Mouse (Mus musculus): ENCODE measurements around the gene Hic2. TPM values are rescaled to one million over a fixed set of nuclear protein-coding genes. Genes with fewer than 3 reads are reported as not detected.

Gene Hic2
- polyA plus RNA-seq (2012; rRNA removed) = 1.5 and 1.9 TPM in 2 replicates

GRCm38 (mm10) chr16:17232794-17233701 lies at the start of gene Hic2:
Gene Hic2, plus strand, starts transcription at chr16:17233572.

GRCm38 (mm10) chr16:17202549-17202948 lies 30.8 kb upstream of the Hic2 start, which contains the start of gene Ube2l3:
Gene Ube2l3, minus strand, starts transcription at chr16:17202649.

GRCm38 (mm10) chr16:17208389-17209361 lies 24.7 kb upstream of the Hic2 start, which contains the start of gene Rimbp3:
Gene Rimbp3, plus strand, starts transcription at chr16:17208603.

GRCm38 (mm10) chr16:17275721-17276120 lies 42.3 kb downstream of the Hic2 start, which contains the start of gene Tmem191c:
Gene Tmem191c, plus strand, starts transcription at chr16:17276077.

Other genes with a start within 250 kb of the Hic2 start
- 0.44 and 0.48 TPM in 2 replicates for gene Ypel1, start 163.9 kb upstream of the Hic2 start, polyA plus RNA-seq (2012; rRNA removed)
- 32.1 and 32.4 TPM in 2 replicates for gene Ppil2, start 122.3 kb upstream of the Hic2 start, polyA plus RNA-seq (2012; rRNA removed)
- 9.0 TPM in 2 replicates for gene 2610318N02Rik, start 108.4 kb upstream of the Hic2 start, polyA plus RNA-seq (2012; rRNA removed)
- 23.5 and 25.2 TPM in 2 replicates for gene Sdf2l1, start 101.2 kb upstream of the Hic2 start, polyA plus RNA-seq (2012; rRNA removed)
- 4.9 TPM in 2 replicates for gene Ydjc, start 89.0 kb upstream of the Hic2 start, polyA plus RNA-seq (2012; rRNA removed)
- 0.60 and 0.75 TPM in 2 replicates for gene Ccdc116, start 86.3 kb upstream of the Hic2 start, polyA plus RNA-seq (2012; rRNA removed)
- 43.2 and 49.9 TPM in 2 replicates for gene Ube2l3, start 30.9 kb upstream of the Hic2 start, polyA plus RNA-seq (2012; rRNA removed)
- 0.02 TPM in 2 replicates for gene Rimbp3, start 25.0 kb upstream of the Hic2 start, polyA plus RNA-seq (2012; rRNA removed)
- 3.2 TPM in 2 replicates for gene Tmem191c, start 42.5 kb downstream of the Hic2 start, polyA plus RNA-seq (2012; rRNA removed)
- gene Serpind1, start 97.8 kb downstream of the Hic2 start, polyA plus RNA-seq (2012; rRNA removed) = 233 and 244 TPM in 2 replicates
- 3.8 and 4.5 TPM in 2 replicates for gene Snap29, start 172.4 kb downstream of the Hic2 start, polyA plus RNA-seq (2012; rRNA removed)
- 13.2 and 15.5 TPM in 2 replicates for gene Pi4ka, start 172.7 kb downstream of the Hic2 start, polyA plus RNA-seq (2012; rRNA removed)
- 7.5 and 7.8 TPM in 2 replicates for gene Crkl, start 218.4 kb downstream of the Hic2 start, polyA plus RNA-seq (2012; rRNA removed)